9 mouse cellular contexts compared by ENCODE assay signal in the genomic region with DNA sequence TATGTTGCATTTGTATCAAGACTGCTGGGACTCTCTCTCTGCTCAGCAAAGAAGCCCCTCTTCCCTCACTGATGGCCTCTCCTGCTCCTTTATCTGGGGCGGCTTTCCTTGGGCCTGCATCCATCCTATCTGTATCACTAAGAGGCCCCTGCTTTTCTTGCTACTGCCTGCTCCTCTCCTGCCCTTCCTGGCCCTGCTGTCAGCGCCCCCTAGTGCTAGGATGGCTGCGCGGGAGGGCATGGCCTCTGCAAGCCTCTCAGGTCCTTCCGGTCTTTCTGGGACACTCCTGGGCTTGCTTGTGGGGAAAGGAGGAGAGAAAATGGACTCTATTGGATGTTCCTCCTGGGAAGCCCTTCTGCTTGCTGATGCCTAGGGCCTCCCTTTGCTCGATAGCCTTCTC. TPM values are rescaled to one million over a fixed set of nuclear protein-coding genes. Genes with fewer than 3 reads are reported as not detected.
DNase-seq lines count a peak whose midpoint lies in the region; ATAC-seq and TF ChIP-seq lines count a peak whose summit lies in the region.
"Had no signal": no experiment of that assay in that cellular context is flagged by ENCODE, and none has a peak within 500 bp of the region (broad histone marks: within the 10 kb centered on the region; RNA-seq: fewer than 3 reads in every experiment).

No protein-coding gene starts in this region.

- no peaks in the 10 kb centered on the region for H3K36me3 ChIP-seq in forebrain, embryonic 14.5 days (ENCODE audit: control insufficient read depth, insufficient read depth, low read length)
- H3K36me3 ChIP-seq in forebrain, embryonic 15.5 days, result no peaks in the 10 kb centered on the region
- no peaks in the 10 kb centered on the region for H3K36me3 ChIP-seq in MEL (ENCODE audit: control insufficient read depth in 1 of 2, insufficient read depth in 2 of 2, low read length in 2 of 2)
- H3K36me3 ChIP-seq in heart, adult 2 months (ENCODE audit: control insufficient read depth, insufficient read depth, low read length), result no peaks in the 10 kb centered on the region
- H3K36me3 ChIP-seq in midbrain, embryonic 13.5 days, result no peaks in the 10 kb centered on the region
- no peaks in the 10 kb centered on the region for H3K36me3 ChIP-seq in testis, adult 2 months (ENCODE audit: control insufficient read depth, insufficient read depth, low read length)
- H3K36me3 ChIP-seq: limb, embryonic 15.5 days had no signal

- 17% methylated on average over 6 of the region's 6 CpGs for WGBS in forebrain, embryonic 14.5 days
- 8% methylated on average over 6 of the region's 6 CpGs for WGBS in forebrain, embryonic 15.5 days
- 22% methylated on average over 6 of the region's 6 CpGs for WGBS in heart, adult 2 months
- WGBS in midbrain, embryonic 13.5 days, result 11% methylated on average over 6 of the region's 6 CpGs

- no peak for ATAC-seq in forebrain, embryonic 14.5 days
- ATAC-seq in forebrain, embryonic 15.5 days (replicated peaks), result no peak
- ATAC-seq in midbrain, embryonic 13.5 days, result peak; percentile 60; the same call in 1 of the 2 replicates

- no peak overlapping the region for H3K27ac ChIP-seq in forebrain, embryonic 14.5 days (ENCODE audit: low read depth, low read length)
- no peak overlapping the region for H3K27ac ChIP-seq in forebrain, embryonic 15.5 days (replicated peaks)
- no peak overlapping the region for H3K27ac ChIP-seq in MEL (ENCODE audit: control insufficient read depth, low read depth, low read length)
- H3K27ac ChIP-seq in heart, adult 2 months, result no peak overlapping the region
- no peak overlapping the region for H3K27ac ChIP-seq in left cerebral cortex, adult 2 months
- no peak overlapping the region for H3K27ac ChIP-seq in midbrain, embryonic 13.5 days
- H3K27ac ChIP-seq in testis, adult 2 months (ENCODE audit: control insufficient read depth, insufficient read depth, low read depth, low read length), result no peak overlapping the region
- H3K27ac ChIP-seq: limb, embryonic 15.5 days had no signal

- H3K4me3 ChIP-seq in forebrain, embryonic 14.5 days (ENCODE audit: low read depth, low read length), result no peak overlapping the region
- H3K4me3 ChIP-seq in forebrain, embryonic 15.5 days, result no peak overlapping the region
- H3K4me3 ChIP-seq in MEL (ENCODE audit: control insufficient read depth in 1 of 2, insufficient read depth in 1 of 2, low read depth in 2 of 2, low read length in 2 of 2), result no peak overlapping the region
- no peak overlapping the region for H3K4me3 ChIP-seq in heart, adult 2 months
- no peak overlapping the region for H3K4me3 ChIP-seq in left cerebral cortex, adult 2 months
- H3K4me3 ChIP-seq in midbrain, embryonic 13.5 days (replicated peaks), result no peak overlapping the region
- H3K4me3 ChIP-seq in testis, adult 2 months (ENCODE audit: control insufficient read depth, low read depth, low read length), result no peak overlapping the region
- H3K4me3 ChIP-seq: limb, embryonic 15.5 days had no signal

- no peak for TF ChIP-seq EP300 in MEL (IDR thresholded peaks at IDR 0.05; ENCODE audit: low read depth in 1 of 2, low read length in 2 of 2)
- TF ChIP-seq EP300 in heart, adult 2 months (IDR thresholded peaks at IDR 0.05; ENCODE audit: insufficient read depth, low read depth, low read length), result peak; percentile 75; the same call in 1 of the 2 replicates

- TF ChIP-seq RAD21 in MEL (IDR thresholded peaks at IDR 0.05; ENCODE audit: low read depth, low read length), result peak; percentile 85

- peak; percentile 57 for DNase-seq in forebrain, embryonic 14.5 days (ENCODE audit: low spot score)
- peak; percentile 87 for DNase-seq in MEL (ENCODE audit: low read depth, low spot score)
- DNase-seq in cerebellum, adult 8-10 months, result peak; percentile 53
- DNase-seq in heart, adult 2 months, result peak; percentile 83 to 90
- peak; percentile 58 to 72 for DNase-seq in left cerebral cortex, adult 2 months (ENCODE audit: extremely low spot score in 1 of 2, low spot score in 2 of 2)

- peak; percentile 81 to 99 (median 96) for TF ChIP-seq CTCF in MEL (IDR thresholded peaks at IDR 0.05 in 2 of 3, conservative IDR thresholded peaks at IDR 0.05 in 1 of 3; ENCODE audit: control insufficient read depth in 1 of 3, insufficient read depth in 1 of 3, low read depth in 2 of 3, low read length in 3 of 3, poor library complexity in 1 of 3, severe bottlenecking in 1 of 3)
- peak; percentile 97 for TF ChIP-seq CTCF in heart, adult 2 months (IDR thresholded peaks at IDR 0.05)
- peak; percentile 81 for TF ChIP-seq CTCF in left cerebral cortex, adult 2 months (IDR thresholded peaks at IDR 0.05)
- peak; percentile 72; the same call in 1 of the 2 replicates for TF ChIP-seq CTCF in testis, adult 2 months (IDR thresholded peaks at IDR 0.05; ENCODE audit: control insufficient read depth, insufficient read depth, insufficient replicate concordance, low read depth, low read length)

- H3K9me3 ChIP-seq in forebrain, embryonic 14.5 days (replicated peaks; ENCODE audit: control insufficient read depth, low read length), result no peaks in the 10 kb centered on the region
- H3K9me3 ChIP-seq in forebrain, embryonic 15.5 days, result no peaks in the 10 kb centered on the region
- H3K9me3 ChIP-seq in MEL (replicated peaks; ENCODE audit: insufficient read depth, low read length), result no peaks in the 10 kb centered on the region
- H3K9me3 ChIP-seq in midbrain, embryonic 13.5 days, result no peaks in the 10 kb centered on the region
- H3K9me3 ChIP-seq: limb, embryonic 15.5 days had no signal

- H3K9ac ChIP-seq in forebrain, embryonic 14.5 days (ENCODE audit: low read length), result no peak overlapping the region
- H3K9ac ChIP-seq in forebrain, embryonic 15.5 days (replicated peaks), result no peak overlapping the region
- peak overlapping the region; percentile 5; the same call in 1 of the 2 replicates for H3K9ac ChIP-seq in MEL (ENCODE audit: control insufficient read depth, low read depth, low read length, poor library complexity, severe bottlenecking)
- no peak overlapping the region for H3K9ac ChIP-seq in heart, adult 2 months (ENCODE audit: low read depth, low read length)
- H3K9ac ChIP-seq in midbrain, embryonic 13.5 days (replicated peaks), result no peak overlapping the region
- H3K9ac ChIP-seq: limb, embryonic 15.5 days had no signal

- H3K27me3 ChIP-seq in forebrain, embryonic 14.5 days (replicated peaks; ENCODE audit: control insufficient read depth, insufficient read depth, low read length), result peaks cover 45% of the 10 kb centered on the region
- peaks cover 37% of the 10 kb centered on the region for H3K27me3 ChIP-seq in forebrain, embryonic 15.5 days
- H3K27me3 ChIP-seq in MEL (ENCODE audit: control insufficient read depth in 1 of 2, insufficient read depth in 2 of 2, low read length in 2 of 2), result no peaks in the 10 kb centered on the region
- H3K27me3 ChIP-seq in heart, adult 2 months (ENCODE audit: control insufficient read depth, insufficient read depth, low read length), result no peaks in the 10 kb centered on the region
- H3K27me3 ChIP-seq in midbrain, embryonic 13.5 days, result peaks cover 74% of the 10 kb centered on the region
- H3K27me3 ChIP-seq in testis, adult 2 months (ENCODE audit: control insufficient read depth, insufficient read depth, low read length), result no peaks in the 10 kb centered on the region

- no peak for TF ChIP-seq POLR2A in MEL (IDR thresholded peaks at IDR 0.05; ENCODE audit: control insufficient read depth in 1 of 2, insufficient read depth in 1 of 2, low read depth in 1 of 2, low read length in 2 of 2, poor library complexity in 1 of 2)
- no peak for TF ChIP-seq POLR2A in heart, adult 2 months (IDR thresholded peaks at IDR 0.05; ENCODE audit: insufficient read depth, low read depth, low read length)
- no peak for TF ChIP-seq POLR2A in testis, adult 2 months (IDR thresholded peaks at IDR 0.05; ENCODE audit: control insufficient read depth, low read depth, low read length)

- no peaks in the 10 kb centered on the region for H3K4me1 ChIP-seq in forebrain, embryonic 14.5 days (ENCODE audit: control insufficient read depth, insufficient read depth, low read length)
- H3K4me1 ChIP-seq in forebrain, embryonic 15.5 days, result no peaks in the 10 kb centered on the region
- H3K4me1 ChIP-seq in MEL (ENCODE audit: control insufficient read depth in 1 of 2, insufficient read depth in 2 of 2, low read length in 2 of 2), result peaks cover 0 to 7% of the 10 kb centered on the region in 2 experiments; a peak in 1 of 4 replicates
- no peaks in the 10 kb centered on the region for H3K4me1 ChIP-seq in heart, adult 2 months (ENCODE audit: control insufficient read depth, insufficient read depth, low read length)
- H3K4me1 ChIP-seq in midbrain, embryonic 13.5 days (replicated peaks), result peaks cover 5% of the 10 kb centered on the region; the same call in 1 of the 2 replicates
- peaks cover 2% of the 10 kb centered on the region for H3K4me1 ChIP-seq in testis, adult 2 months (ENCODE audit: control insufficient read depth, insufficient read depth, low read length)

- no peak overlapping the region for H3K4me2 ChIP-seq in forebrain, embryonic 14.5 days (ENCODE audit: low read length)
- H3K4me2 ChIP-seq in forebrain, embryonic 15.5 days (replicated peaks), result no peak overlapping the region
- no peak overlapping the region for H3K4me2 ChIP-seq in midbrain, embryonic 13.5 days (replicated peaks)
- H3K4me2 ChIP-seq: limb, embryonic 15.5 days had no signal

- intact Hi-C loops in heart, adult 2 months (cut with DNase I), result loop anchor here (2.0 to 5.0 kb wide), 5 partner anchors 61 to 441 kb away; no protein-coding TSS in a partner anchor
- intact Hi-C loops in left cerebral cortex, adult 2 months (cut with DNase I), result loop anchor here (1.0 to 5.0 kb wide), 4 partner anchors 61 to 441 kb away; no protein-coding TSS in a partner anchor

- H3K79me2 ChIP-seq in MEL (ENCODE audit: control insufficient read depth, insufficient read depth, low read length, poor library complexity), result no peaks in the 10 kb centered on the region
- no peaks in the 10 kb centered on the region for H3K79me2 ChIP-seq in heart, adult 2 months (replicated peaks; ENCODE audit: control insufficient read depth, insufficient read depth, low read length)

RNA-seq across cellular contexts. Expression of a gene that starts 9.2 kb away (rescaled TPM):
- polyA plus RNA-seq in forebrain, embryonic 14.5 days (2014; fragmentation: Nextera tagmentation; extraction: Ambion mirVana), result 0.48 and 0.64 TPM in 2 replicates
- polyA plus RNA-seq in forebrain, embryonic 15.5 days (2015; fragmentation: Nextera tagmentation; extraction: Ambion mirVana), result 0.76 and 0.86 TPM in 2 replicates
- total RNA-seq in MEL (2012; rRNA removed), result not detected in 2 replicates
- under 1 TPM in 1 of 2 experiments, not detected in 1; 0.01 TPM for polyA plus RNA-seq in MEL (2012; ENCODE audit: insufficient read depth in 1 of 2, insufficient read length in 2 of 2, low read depth in 1 of 2, low replicate concordance in 2 of 2, missing spikeins in 1 of 2)
- total RNA-seq in heart, adult 2 months (2021), result 1 to 10 TPM; 5.5 to 5.7 TPM
- 6.9 and 7.5 TPM in 2 replicates for polyA plus RNA-seq in heart, adult 2 months (2012; rRNA removed)
- 1 to 10 TPM; 1.9 to 2.0 TPM for total RNA-seq in left cerebral cortex, adult 2 months (2021)
- polyA plus RNA-seq in midbrain, embryonic 13.5 days (2015; fragmentation: Nextera tagmentation; extraction: Ambion mirVana), result 0.44 and 0.57 TPM in 2 replicates
- 2.3 and 4.0 TPM in 2 replicates for polyA plus RNA-seq in testis, adult 2 months (2012; rRNA removed)

RNA-seq across cellular contexts. Expression of a gene that starts 27.0 kb away (rescaled TPM):
- polyA plus RNA-seq in forebrain, embryonic 14.5 days (2014; fragmentation: Nextera tagmentation; extraction: Ambion mirVana), result not detected in 2 replicates
- not detected in 2 replicates for polyA plus RNA-seq in forebrain, embryonic 15.5 days (2015; fragmentation: Nextera tagmentation; extraction: Ambion mirVana)
- total RNA-seq in MEL (2012; rRNA removed), result not detected in 2 replicates
- under 1 TPM in 1 of 2 experiments, not detected in 1; 0.21 TPM for polyA plus RNA-seq in MEL (2012; ENCODE audit: insufficient read depth in 1 of 2, insufficient read length in 2 of 2, low read depth in 1 of 2, low replicate concordance in 2 of 2, missing spikeins in 1 of 2)
- not detected for total RNA-seq in heart, adult 2 months (2021)
- not detected in 2 replicates for polyA plus RNA-seq in heart, adult 2 months (2012; rRNA removed)
- not detected for total RNA-seq in left cerebral cortex, adult 2 months (2021)
- polyA plus RNA-seq in midbrain, embryonic 13.5 days (2015; fragmentation: Nextera tagmentation; extraction: Ambion mirVana), result not detected in 2 replicates
- 5.7 and 8.4 TPM in 2 replicates for polyA plus RNA-seq in testis, adult 2 months (2012; rRNA removed)
- polyA plus RNA-seq: limb, embryonic 15.5 days had no signal
